Mouse (Mus musculus): ENCODE measurements at regions not wholly inside any gene's neighbourhood (a gene's known extent, or its start where the extent isn't known, plus 50 kb on each side); places are given as distances from the start of the nearest gene placed in this dataset.
"Not testable (repeated sequence)": the region's sequence is repeated elsewhere in the genome, so short reads cannot be mapped to it uniquely, and the experiment has no call there.

GRCm38 (mm10) chr1:137280391-137281386, 320.4 kb upstream of the Nr5a2 start:
- no peak for DNase-seq

- no peak for DNase-seq
Observed at GRCm38 (mm10) chr1:137279981-137280380, 319.7 kb upstream of the Nr5a2 start.

- DNase-seq = no peak
Observed at GRCm38 (mm10) chr1:137270659-137271612, 310.7 kb upstream of the Nr5a2 start.

GRCm38 (mm10) chr1:137262806-137263370, 302.6 kb upstream of the Nr5a2 start:
- DNase-seq = no peak

- no peak for DNase-seq
Observed at GRCm38 (mm10) chr1:137262121-137262525, 301.9 kb upstream of the Nr5a2 start.

- no peak for DNase-seq
Observed at GRCm38 (mm10) chr1:137256294-137256693, 296.0 kb upstream of the Nr5a2 start.

GRCm38 (mm10) chr1:137255041-137255440, 294.8 kb upstream of the Nr5a2 start:
- DNase-seq = no peak

- DNase-seq = no peak
Observed at GRCm38 (mm10) chr1:137254634-137255033, 294.4 kb upstream of the Nr5a2 start.

- no peak for DNase-seq
Observed at GRCm38 (mm10) chr1:137227098-137227485, 266.8 kb upstream of the Nr5a2 start.

- DNase-seq = no peak
Observed at GRCm38 (mm10) chr1:137226479-137227097, 266.3 kb upstream of the Nr5a2 start.

- no peak for DNase-seq
Observed at GRCm38 (mm10) chr1:137225418-137225817, 265.2 kb upstream of the Nr5a2 start.

GRCm38 (mm10) chr1:137223052-137223451, 262.8 kb upstream of the Nr5a2 start:
- DNase-seq = no peak

- DNase-seq = no peak
Observed at GRCm38 (mm10) chr1:137221087-137222057, 261.1 kb upstream of the Nr5a2 start.

- DNase-seq = no peak
Observed at GRCm38 (mm10) chr1:137220226-137220625, 260.0 kb upstream of the Nr5a2 start.

GRCm38 (mm10) chr1:137218611-137219010, 258.4 kb upstream of the Nr5a2 start:
- no peak for DNase-seq

GRCm38 (mm10) chr1:137218096-137218495, 257.8 kb upstream of the Nr5a2 start:
- no peak for DNase-seq

GRCm38 (mm10) chr1:137217206-137217605, 257.0 kb upstream of the Nr5a2 start:
- no peak for DNase-seq

- DNase-seq = not testable (repeated sequence)
Observed at GRCm38 (mm10) chr1:137214328-137214727, 254.1 kb upstream of the Nr5a2 start.

GRCm38 (mm10) chr1:137213717-137214116, 253.5 kb upstream of the Nr5a2 start:
- no peak for DNase-seq

GRCm38 (mm10) chr1:137212856-137213255, 252.6 kb upstream of the Nr5a2 start:
- no peak for DNase-seq

- DNase-seq = no peak
Observed at GRCm38 (mm10) chr1:137204371-137204770, 244.1 kb upstream of the Nr5a2 start.
